Mouse (Mus musculus) megakaryocyte, embryonic 14.5 days (primary cell): ENCODE measurements around the gene Gm13288.
"Not testable (repeated sequence)": the region's sequence is repeated elsewhere in the genome, so short reads cannot be mapped to it uniquely, and the experiment has no call there.

ENCODE experiments used
- FLI1 ChIP-seq: IDR thresholded peaks from 2 replicates; pipeline ENCODE4 v1.6.1; 2012; ENCODE audit warnings: low read length, inconsistent platforms, mixed read lengths
- GATA1 ChIP-seq: IDR thresholded peaks from 3 replicates; pipeline ENCODE4 v1.6.1; 2012; ENCODE audit warnings: mixed read lengths, low read length, inconsistent platforms, borderline replicate concordance

- not testable (repeated sequence) for TF ChIP-seq FLI1, GATA1
Observed at GRCm38 (mm10) chr4:88763384-88764018, 41.8 kb upstream of the Gm13288 start.
